Mouse (Mus musculus) CH12F3 (cell line): Measurements from ENCODE around the gene Slc6a4.
"Not testable (repeated sequence)": the region's sequence is repeated elsewhere in the genome, so short reads cannot be mapped to it uniquely, and the experiment has no call there.

Source experiments
- in situ Hi-C: fragments of 300-500 bp; cut with MboI; formaldehyde crosslinking; loops from 2 replicates; pipeline ENCODE4 v1.14.3; 2020; ENCODE audit warnings: low sequenced_read_pairs

Slc6a4 gene

DNA sequence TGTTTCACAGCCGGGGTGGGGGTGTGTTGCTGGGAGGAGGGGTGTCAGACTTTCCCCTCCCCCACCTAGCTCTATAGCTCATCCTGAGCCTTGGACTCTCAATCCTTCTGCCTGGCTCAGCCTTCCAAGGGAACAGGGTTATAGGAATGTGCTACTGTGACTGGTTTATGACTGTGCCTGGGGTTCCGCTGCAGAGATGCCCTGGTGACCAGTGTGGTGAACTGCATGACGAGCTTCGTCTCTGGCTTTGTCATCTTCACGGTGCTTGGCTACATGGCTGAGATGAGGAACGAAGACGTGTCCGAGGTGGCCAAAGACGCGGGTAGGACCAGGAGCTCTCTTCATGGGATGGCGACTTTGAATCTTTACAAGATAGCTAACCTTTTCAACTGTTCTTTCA, 19.6 kb downstream of the Slc6a4 start:
- in situ Hi-C loops = no loop called here

DNA sequence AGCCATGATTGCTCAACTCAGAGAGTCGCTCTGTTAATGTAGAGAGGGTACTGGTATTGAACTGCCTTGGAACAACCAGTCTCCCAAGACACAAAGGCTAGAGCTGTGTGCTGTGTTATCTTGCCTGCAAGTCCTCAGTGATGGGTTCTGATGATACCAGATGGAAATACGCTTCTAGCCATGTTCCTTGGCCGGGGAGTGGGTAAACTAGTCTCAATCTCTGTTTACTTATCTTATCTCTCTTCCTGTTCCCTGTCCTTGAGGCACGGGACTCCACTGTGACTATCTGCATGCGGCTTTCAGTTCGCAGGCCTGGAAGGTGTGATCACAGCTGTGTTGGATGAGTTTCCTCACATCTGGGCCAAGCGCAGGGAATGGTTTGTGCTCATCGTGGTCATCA, 21.1 kb downstream of the Slc6a4 start:
- in situ Hi-C loops = no loop called here

DNA sequence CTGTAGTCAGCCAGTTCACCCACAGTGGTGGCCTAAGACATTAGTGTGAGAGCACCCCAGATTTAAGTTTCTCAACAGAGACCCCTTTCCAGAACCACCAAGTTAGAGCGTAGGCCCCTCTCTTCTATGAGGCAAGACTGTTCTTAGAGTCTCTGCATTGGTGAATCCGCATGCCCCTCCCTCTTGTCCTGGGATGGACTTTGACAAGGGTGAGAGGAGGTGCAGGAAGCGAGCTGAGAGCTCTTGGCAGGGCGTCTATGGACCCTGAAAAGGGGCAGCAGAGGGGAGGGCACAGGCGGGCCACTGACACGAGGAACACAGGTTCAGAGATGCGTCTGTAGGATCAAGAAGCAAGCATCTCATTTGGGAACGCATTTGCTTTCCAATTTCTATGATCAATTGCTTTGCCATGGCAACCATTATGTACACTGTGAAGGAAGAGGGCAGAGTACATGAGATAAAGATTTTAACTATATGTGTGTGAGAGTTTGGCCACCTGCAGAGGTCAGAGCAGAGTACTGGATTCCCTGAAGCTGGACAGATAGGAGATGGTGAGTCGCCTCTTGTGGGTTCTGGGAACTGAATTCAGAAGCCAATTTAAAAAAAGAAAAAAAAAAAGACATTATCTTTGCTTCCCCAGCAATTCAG, 23.5 kb downstream of the Slc6a4 start:
- in situ Hi-C loops = no loop called here

DNA sequence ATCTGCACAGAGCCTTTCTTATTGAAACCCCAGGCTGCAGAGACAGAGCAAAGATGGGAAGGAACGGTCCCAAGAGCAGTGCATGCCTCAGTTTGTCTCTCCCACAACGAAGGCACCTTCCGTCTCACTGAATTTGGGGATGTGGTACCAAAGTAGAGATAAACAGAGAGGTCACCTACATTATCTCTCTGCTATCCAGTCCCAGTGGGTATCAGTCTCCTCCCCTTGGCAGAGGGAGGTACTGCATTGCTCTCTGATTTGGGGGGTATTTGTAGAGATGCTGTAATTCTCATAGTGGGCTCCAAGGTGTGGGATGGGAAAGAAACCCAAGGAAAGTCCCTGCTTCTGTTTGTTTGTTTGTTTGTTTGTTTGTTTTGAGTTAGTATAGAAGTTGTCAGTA, 28.2 kb downstream of the Slc6a4 start:
- in situ Hi-C loops = no loop called here

DNA sequence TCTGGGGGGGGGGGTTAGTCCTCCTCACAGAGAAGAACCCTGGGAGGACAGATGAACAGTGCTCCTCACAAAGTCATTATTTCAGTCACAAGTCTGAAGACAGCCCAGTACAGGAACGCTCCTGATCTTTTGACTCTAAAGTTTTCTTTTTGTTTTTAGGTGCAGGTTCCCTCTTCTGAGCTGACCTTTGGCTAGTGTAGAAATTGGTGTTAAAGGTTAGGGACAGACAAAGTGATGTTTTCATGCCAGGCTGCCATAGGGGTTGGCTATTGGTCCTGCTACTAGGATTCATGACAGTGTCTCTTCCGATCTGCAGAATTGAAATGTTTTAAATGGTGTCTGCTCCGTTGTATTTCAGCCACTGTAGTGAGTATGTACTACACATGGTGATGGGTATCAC, 29.8 kb downstream of the Slc6a4 start:
- in situ Hi-C loops = no loop called here

DNA sequence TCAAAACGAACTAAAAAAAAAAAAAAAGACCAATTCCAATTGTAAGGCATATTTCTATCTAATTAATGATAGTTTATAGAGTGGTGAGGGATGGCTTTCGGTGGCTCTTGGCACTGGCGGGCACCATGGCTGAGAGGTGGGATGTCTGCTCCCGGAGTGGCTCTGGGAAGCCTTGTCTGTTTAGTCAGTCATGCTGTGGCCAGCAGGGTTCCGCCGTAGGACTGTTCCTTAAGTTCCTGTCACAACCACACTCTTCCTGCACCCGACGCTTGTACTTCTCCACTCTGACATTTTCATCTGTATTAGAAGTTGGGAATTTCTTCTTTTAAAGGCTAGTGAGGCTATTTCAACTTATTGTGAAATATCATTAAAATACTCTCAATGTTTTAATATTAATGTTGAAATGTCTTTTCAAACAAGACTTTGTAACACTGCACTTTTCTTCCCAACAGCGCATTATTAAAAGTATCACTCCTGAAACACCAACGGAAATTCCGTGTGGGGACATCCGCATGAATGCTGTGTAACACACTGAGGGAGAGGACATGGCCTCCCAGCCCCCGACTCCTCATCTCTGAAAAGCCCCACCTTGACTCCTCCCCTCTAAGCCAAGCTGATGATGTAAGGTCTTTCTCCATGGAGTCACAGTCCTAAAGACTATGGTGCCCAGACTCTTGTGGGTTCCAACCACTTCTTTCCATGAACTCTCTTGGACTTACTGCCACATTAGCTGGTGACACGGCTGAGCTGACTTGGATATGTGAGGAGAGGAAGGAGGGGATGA, 32.9 kb downstream of the Slc6a4 start:
- in situ Hi-C loops = no loop called here

DNA sequence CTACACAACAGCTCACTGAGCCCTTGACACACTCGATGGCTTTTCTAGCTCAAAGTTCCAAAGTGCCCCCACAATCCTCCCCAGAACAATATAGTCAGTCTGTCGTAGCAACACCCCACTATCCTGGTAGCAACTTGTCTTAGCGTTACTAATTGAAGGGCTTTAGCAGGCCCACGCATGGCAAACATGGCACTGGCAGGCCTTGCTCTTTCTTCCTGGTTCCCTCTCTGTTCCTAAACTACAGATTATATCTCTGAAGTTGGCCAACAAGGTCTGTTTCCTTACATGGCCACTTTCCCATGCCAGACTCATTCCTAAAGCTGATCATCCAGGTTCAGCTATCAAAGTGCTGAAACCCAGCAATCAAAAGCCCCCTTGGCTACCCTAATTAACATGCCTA, 43.5 kb downstream of the Slc6a4 start:
- in situ Hi-C loops = no loop called here

DNA sequence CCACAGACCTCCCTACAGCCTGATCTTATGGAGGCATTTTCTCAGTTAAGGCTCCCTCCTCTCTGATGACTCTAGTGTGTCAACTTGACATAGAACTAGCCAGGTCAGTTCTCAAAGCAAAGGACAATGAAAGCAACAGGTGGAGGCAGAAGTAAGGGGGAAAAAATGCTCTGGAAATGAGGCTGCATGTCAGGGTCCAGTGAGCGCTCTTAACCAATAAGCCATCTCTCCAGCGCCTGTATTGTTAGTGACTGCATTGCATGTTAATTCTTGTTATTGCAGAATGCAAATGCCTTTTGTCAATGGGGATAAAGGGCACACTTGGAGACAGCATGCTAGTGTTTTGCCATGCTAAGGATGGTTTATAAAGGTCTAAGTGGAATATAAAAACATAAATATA, 44.4 kb downstream of the Slc6a4 start:
- in situ Hi-C loops = no loop called here

DNA sequence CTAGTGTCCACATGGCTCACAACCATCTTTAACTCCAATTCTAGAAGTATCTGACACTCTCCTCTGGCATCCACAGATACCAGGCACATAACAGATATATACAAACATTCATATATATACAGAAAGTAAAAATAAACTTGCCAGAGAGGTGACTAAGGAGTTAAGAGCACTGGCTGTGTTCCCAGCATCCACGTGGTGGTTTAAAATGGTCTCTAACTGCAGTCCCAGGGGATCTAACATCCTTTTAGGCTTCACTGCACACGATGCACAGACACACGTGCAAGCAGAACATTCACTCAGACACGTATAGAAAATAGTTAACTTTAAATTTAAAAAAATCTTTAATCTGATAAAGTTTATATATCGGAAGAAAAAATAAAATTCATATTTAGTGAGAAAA, 63.5 kb downstream of the Slc6a4 start:
- in situ Hi-C loops = no loop called here

DNA sequence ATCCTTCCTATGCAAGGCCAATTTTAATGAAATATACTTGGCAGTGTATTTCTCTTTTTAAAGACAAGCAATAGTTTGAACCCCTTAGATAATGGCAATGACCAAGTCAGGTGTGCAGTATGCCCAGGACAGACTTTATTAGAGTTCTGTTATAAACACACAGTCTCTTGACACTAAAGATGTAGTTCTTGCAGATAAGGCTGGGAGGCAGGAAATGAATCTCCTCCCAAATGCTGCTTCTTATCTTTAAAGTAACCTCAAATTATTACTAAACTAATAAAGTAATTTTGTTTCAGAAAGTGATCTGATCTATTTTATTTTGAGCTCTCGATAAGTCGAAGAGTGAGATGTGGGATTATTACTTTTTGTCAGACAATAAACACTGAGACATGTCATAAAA, 65.0 kb downstream of the Slc6a4 start:
- in situ Hi-C loops = no loop called here

DNA sequence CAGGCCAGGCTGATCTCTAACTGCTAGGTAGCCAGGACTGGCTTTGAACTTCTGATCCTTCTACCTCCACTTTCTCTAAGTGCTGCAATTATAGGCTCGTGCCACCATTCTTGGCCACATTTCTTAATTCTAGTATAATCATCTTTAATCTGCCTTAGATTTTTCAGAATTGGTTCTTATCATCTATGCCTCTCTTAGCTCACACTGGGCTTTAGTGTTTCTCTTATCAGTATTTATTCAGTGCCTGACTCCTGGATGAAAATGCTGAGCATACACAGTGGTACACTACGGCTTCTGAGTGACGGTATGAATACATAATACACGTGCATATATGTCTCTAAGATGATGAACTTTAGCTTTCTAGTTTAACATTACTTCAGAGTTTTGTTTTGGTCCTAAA, 70.4 kb downstream of the Slc6a4 start:
- in situ Hi-C loops = no loop called here

DNA sequence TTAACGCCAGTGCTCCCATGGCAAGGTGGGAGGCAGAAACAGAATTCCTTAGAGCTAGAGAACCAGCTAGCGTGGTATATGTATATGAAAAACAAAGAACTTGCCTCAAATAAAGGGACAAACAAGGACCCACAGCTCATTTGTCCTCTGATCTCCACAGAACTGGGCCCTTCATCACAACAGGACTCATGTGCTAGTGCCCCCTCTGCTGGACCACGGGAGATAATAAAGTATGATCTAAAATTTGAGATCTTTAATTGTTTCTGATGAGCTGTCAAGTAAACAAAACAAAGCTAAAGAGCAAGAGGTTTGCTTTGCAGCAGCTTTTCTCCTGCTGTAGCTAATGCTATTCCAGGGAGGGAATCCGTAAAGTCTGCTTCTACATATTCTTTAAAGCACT, 72.3 kb downstream of the Slc6a4 start:
- in situ Hi-C loops = no loop called here

DNA sequence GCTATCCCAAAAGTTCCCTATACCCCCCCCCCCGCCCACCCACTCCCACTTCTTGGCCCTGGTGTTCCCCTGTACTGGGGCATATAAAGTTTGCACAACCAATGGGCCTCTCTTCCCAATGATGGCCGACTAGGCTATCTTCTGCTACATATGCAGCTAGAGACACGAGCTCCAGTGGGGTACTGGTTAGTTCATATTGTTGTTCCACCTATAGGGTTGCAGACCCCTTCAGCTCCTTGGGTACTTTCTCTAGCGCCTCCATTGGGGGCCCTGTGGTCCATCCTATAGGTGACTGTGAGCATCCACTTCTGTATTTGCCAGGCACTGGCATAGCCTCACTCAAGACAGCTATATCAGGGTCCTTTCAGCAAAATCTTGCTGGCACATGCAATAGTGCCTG, 78.9 kb downstream of the Slc6a4 start:
- in situ Hi-C loops = not testable (repeated sequence)

DNA sequence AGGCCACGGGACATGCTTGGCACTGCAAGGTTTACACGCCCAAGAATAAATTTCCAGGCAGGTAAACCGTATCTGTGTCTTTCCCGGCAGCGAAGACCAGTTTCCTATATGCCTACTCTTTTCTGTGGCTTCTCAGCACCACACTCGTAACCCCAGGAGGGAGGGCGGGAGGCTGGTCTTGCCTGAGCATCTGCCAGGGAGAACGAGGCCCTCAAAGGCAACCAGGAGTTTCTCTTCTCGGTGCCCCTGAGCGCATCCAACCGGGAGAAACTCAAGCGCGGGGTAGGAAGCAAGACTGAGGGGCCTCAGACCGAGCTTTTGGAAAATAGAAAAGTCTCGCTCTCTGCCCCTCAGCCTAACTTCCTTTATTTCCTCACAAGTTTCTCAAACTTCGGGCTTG, 79.4 kb downstream of the Slc6a4 start:
- in situ Hi-C loops = no loop called here

DNA sequence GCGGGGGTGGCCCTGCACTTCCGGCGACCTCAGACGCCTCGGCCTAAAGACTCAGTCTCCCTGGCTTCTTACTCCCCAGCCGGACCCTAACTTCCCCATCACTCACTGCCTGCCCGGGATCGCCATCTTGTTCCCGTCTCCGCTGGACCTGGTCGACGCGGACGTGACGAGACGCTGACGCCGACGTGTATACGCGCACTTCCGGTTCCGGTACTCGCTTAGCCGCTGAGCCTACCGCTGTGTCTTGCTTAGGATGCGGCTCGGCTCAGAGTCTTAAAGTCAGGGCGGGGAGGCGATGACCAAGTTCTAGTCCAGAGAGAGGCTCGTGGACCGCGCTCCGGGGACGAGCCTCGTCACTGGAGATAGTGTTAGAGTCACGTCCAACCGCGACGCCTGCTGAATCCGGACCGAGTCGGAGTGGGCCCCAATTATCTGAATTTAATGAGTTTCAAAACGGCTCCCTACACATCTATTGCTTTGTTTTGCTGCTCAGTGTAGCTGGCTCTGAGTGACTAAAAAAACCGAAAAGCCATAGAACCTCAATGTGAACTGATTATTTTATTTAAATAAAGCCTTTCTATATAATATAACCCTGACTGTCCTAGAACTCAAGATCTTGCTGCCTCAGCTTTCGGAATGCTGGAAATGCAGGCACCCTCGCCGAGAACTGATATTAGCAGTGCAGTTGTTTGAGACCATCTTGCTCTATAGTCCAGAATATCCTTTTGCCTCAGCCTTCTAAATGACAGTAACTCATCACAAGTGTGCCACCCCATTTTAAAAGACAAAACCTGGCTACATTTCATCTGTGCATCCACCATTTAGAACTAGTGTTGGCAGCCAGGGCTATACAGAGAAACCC, 80.1 kb downstream of the Slc6a4 start, which contains the start of gene Nsrp1:
Gene Nsrp1, minus strand, starts transcription at position 163 of the 862 bp plus-strand sequence.
- in situ Hi-C loops = no loop called here

DNA sequence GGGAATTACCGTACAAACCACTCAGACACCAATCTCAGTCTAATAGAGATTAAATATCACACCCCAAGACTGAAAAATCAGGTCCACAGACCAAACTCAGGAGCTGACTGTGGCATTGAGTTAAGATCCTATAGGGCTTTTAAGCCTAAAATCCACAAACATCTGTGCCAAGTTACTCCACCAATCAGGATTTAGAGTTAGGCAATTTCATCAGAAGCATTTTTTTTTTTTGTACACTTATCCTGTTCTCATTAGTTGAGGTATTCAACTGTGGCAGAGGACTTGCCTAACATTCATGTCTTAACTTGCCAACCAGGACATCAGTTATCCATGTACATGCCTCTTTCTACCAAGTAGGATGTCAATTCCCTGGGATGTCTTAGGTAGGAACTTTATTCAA, 81.0 kb downstream of the Slc6a4 start:
- in situ Hi-C loops = no loop called here
